Mouse (Mus musculus): ENCODE results near the gene Dennd4b. TPM values are rescaled to one million over a fixed set of nuclear protein-coding genes. Genes with fewer than 3 reads are reported as not detected.

Dennd4b gene
- total RNA-seq (2018; cell fraction: chromatin; rRNA removed) = 100 to 1,000 TPM; 169 to 514 (median 283) TPM
- total RNA-seq (2018; cell fraction: cytosol; rRNA removed) = 10 to 100 TPM; 38.9 to 75.0 (median 53.6) TPM
- total RNA-seq (2018; cell fraction: nucleus; rRNA removed) = 100 to 1,000 TPM; 112 to 289 (median 167) TPM
- 25.4 to 40.1 TPM (median 34.8 TPM) in 3 replicates for polyA plus RNA-seq (2018)

DNA sequence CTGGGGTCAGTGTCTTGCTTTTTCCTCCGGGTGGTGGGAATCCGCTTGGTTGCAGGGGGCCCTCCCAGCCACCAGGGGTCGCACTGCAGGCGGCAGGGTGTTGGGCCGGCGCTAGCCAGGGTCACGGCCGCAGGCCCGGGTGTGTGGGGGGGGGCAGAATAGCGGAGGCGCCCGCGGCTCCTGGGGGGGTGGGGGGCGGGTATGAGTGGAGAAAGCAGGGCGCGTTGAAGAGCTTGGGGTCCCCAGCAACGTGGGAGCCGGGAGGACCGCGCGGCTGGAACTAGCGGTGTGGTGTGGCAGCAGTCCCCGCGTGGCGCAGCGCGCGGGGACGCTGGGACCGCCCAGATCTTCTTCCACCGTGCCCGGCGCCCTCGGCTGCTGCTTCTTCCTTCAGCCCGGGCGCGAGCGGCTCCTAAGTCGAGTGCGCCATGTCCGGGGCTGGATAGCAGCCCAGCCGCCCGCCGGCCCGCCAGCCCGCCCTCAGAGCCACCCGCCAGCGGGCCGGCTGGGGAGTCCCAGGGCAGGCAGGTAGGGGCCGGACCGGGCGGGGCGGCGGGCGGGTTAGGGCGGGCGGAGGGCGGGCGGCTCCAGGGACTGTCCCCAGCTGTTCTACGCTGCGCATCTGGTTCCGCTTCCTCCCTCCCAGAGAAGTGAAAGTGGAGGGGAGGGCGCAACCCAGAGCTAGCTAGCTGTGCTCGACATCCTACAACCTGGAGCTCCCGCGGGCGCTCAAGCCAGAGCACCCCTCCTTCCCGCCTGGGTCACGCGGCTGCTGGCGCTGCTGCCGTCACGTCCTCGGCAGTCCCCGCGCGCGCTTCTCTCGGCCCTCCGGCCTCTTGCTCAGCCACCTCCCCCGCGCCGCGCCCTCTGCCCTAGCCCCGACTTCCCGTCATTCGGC lies at the start of gene Dennd4b:
Gene Dennd4b (plus strand): TSS at position 152 of the 898 bp plus-strand sequence.
- under 1% methylated on average over 63 of the region's 87 CpGs for WGBS (ENCODE audit: missing documents)
- Histone ChIP-seq H3K36me3 (ENCODE audit: inconsistent target) (peaks cover 52% of the 10 kb centered on the region), H3K79me2 (ENCODE audit: inconsistent target) (peaks cover 40% of the 10 kb centered on the region), H3K4me3 (ENCODE audit: inconsistent target) (peak within 1 kb of the TSS; percentile 79), H3K27ac (peak within 1 kb of the TSS; percentile 98)

DNA sequence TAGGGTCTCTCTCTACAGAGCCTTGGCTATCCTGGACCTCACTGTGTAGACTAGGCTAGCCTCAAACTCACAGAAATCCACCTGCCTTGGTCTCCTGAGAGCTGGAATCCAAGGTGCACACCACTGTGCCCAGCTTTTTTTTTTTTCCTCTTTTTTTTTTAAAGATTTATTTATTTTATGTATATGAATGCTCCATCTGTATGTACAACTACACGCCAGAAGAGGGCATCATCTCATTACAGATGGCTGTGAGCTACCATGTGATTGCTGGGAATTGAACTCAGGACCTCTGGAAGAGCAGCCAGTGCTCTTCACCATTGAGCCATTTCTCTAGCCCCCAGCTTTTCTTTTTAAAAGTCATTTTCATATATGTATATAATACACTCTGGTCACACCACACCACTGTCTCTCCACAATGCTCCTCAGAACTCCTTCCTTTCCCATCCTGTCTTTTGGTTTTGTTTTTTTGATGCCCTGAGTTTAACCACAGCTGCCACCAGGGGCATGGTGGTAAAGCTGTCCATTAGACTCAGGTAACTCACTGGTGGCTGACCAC lies 49.1 kb upstream of the Dennd4b start:
- H3K79me2 ChIP-seq (ENCODE audit: inconsistent target) = peaks cover 26% of the 10 kb centered on the region
- no peak overlapping the region for H3K4me3 ChIP-seq (ENCODE audit: inconsistent target)
- H3K27ac ChIP-seq = no peak overlapping the region
- WGBS (ENCODE audit: missing documents) = 50% methylated on average over 1 of the region's 1 CpGs
- peaks cover 13% of the 10 kb centered on the region; the same call in 1 of the 2 replicates for H3K36me3 ChIP-seq (ENCODE audit: inconsistent target)

DNA sequence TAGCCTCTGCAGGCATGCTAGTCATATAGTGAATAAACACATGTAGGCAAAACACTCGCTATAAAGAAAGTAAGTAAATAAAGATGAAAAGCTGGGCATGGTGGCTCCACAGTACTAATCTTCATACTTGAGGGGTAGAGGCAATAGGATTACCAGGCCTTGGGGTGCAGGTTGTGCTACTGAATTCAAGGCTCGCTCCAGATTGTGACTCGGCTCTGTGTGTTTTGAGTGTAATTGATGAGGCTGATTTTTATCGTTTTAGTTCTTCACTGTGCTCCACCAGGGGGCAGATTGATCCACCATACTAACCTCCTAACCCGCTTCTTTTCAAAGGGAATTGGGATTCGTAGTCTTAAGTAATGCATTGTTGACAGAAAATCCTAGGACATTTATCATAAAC lies 44.9 kb upstream of the Dennd4b start:
- Histone ChIP-seq H3K27ac (peak overlapping the region; percentile 53), H3K4me3 (ENCODE audit: inconsistent target) (peak overlapping the region; percentile 34; the same call in 1 of the 2 replicates), H3K36me3 (ENCODE audit: inconsistent target) (no peaks in the 10 kb centered on the region), H3K79me2 (ENCODE audit: inconsistent target) (no peaks in the 10 kb centered on the region)
- 13% methylated on average over 6 of the region's 6 CpGs for WGBS (ENCODE audit: missing documents)

DNA sequence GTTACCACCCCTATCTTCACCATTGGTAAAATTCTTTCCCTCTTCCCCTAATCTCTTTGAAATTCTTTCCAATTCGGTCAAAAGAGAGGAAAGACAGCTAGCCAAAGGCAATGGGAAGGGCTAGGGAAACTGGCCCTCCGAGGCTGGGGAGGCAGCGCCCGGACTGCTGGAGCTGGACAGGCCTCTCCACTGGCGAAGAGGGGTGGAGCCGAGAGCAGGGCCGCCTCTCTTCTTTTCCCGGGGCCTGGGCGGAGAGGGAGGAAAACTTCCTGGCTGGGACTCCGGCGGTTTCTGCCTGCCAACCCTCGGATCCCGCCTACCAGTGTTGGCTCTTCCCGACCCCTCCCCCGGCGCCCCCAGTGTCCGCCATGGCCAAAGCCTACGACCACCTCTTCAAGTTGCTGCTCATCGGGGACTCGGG lies 44.4 kb upstream of the Dennd4b start:
- H3K79me2 ChIP-seq (ENCODE audit: inconsistent target) = no peaks in the 10 kb centered on the region
- H3K36me3 ChIP-seq (ENCODE audit: inconsistent target) = no peaks in the 10 kb centered on the region
- 3% methylated on average over 16 of the region's 20 CpGs for WGBS (ENCODE audit: missing documents)
- H3K4me3 ChIP-seq (ENCODE audit: inconsistent target) = peak overlapping the region; percentile 34
- H3K27ac ChIP-seq = peak overlapping the region; percentile 53

DNA sequence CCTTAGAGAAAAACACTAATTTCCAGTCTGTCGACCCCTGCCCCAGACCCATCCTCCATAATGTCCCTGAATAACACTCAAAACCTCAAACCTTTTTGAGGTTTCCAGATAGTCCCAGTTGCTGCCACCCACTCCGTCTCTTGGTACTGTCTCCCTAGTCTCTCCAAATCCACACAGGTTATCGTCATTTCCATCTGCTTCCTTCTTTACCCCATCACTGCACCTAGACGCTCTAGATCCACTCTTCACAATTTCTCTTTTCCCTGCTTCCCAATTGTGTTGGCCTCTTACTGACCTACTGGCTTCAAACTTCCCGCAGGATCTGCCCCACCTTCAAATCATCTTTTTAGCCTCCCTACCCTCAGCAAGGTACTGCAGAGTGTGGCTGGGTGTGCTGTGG lies 43.9 kb upstream of the Dennd4b start:
- Histone ChIP-seq H3K79me2 (ENCODE audit: inconsistent target) (no peaks in the 10 kb centered on the region), H3K4me3 (ENCODE audit: inconsistent target) (peak overlapping the region; percentile 34), H3K27ac (no peak overlapping the region), H3K36me3 (ENCODE audit: inconsistent target) (no peaks in the 10 kb centered on the region)
- 46% methylated on average over 5 of the region's 5 CpGs for WGBS (ENCODE audit: missing documents)

DNA sequence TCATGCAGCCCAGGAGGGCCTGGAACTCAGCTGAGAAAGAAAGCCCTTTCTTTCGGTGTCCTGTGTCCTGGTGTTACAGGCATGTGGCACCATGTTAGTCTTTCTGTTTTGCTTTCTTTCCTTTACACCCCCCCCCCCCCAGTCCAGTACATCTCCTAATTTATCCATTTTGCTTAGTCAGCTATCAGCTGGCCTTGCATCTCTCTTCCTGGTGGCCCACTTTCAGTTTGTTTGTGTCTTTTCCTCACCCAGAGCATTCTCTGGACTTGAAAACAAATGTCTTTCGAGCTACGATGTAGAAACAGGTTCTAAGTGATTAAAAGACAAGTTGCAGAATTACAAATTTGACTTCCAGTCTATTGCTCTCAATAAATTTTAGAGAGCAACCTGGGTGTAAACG lies 42.5 kb upstream of the Dennd4b start:
- Histone ChIP-seq H3K27ac (no peak overlapping the region), H3K79me2 (ENCODE audit: inconsistent target) (no peaks in the 10 kb centered on the region), H3K36me3 (ENCODE audit: inconsistent target) (no peaks in the 10 kb centered on the region), H3K4me3 (ENCODE audit: inconsistent target) (no peak overlapping the region)
- 86% methylated on average over 4 of the region's 4 CpGs for WGBS (ENCODE audit: missing documents)

DNA sequence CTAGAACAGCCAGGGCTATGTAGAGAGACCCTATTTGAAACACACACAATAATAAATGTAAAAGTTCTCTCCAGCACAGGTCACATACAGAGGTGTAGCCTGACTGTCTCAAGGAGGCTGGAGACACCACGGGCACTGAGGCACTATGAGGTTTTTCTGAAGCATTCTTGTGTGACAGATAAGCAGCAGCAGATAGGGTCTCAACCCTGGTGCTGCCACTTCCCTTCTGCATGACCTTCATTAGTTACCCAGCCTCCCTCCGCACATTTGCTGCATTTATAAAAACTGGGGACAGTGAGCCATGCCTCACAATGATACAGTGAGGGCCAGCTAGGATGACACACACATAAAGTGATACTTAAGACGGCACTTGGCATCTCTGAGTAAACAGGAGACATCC lies 42.0 kb upstream of the Dennd4b start:
- Histone ChIP-seq H3K27ac (no peak overlapping the region), H3K79me2 (ENCODE audit: inconsistent target) (no peaks in the 10 kb centered on the region), H3K36me3 (ENCODE audit: inconsistent target) (no peaks in the 10 kb centered on the region), H3K4me3 (ENCODE audit: inconsistent target) (no peak overlapping the region)
- WGBS (ENCODE audit: missing documents) = 91% methylated on average over 3 of the region's 3 CpGs

DNA sequence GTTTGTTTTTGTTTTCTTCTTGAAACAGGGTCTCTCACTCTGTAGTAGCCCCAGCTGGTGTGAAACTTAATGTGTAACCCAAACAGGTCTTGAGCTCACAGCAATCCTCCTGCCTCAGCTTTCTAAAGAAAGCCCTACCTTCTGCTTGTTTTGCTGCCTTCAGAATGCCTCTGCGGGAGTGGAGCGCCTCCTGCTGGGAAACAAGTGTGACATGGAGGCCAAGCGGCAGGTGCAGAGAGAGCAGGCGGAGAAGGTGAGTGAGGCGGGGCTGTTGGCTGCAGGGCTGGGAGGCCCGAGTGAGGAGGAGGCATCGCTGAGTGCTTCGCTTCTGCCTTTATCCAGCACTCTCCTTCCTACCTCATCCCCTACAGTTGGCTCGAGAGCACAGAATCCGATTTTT lies 40.7 kb upstream of the Dennd4b start:
- Histone ChIP-seq H3K4me3 (ENCODE audit: inconsistent target) (no peak overlapping the region), H3K27ac (no peak overlapping the region), H3K79me2 (ENCODE audit: inconsistent target) (no peaks in the 10 kb centered on the region), H3K36me3 (ENCODE audit: inconsistent target) (no peaks in the 10 kb centered on the region)
- 94% methylated on average over 10 of the region's 10 CpGs for WGBS (ENCODE audit: missing documents)

DNA sequence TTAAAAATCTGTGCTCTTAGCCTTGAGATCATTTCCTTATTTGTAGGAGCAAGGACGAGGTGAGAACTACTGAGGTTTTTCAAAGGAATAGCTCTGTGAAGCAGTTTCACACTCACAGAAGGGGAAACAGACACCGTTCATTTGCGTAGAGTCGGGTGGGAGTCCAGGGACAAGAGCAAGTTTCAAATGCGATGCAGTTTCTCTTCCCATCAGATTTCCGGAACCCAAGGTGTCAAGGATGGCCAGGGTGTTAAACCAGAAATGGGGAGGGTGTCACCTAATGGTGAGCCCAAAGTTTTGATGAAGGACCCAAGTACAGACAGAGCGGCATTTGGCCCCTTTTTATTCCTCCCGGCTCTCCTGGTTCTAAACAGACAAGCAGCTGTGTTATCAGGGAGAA lies 33.9 kb upstream of the Dennd4b start:
- Histone ChIP-seq H3K79me2 (ENCODE audit: inconsistent target) (peaks cover 16% of the 10 kb centered on the region), H3K36me3 (ENCODE audit: inconsistent target) (peaks cover 21% of the 10 kb centered on the region), H3K27ac (peak overlapping the region; percentile 24), H3K4me3 (ENCODE audit: inconsistent target) (peak overlapping the region; percentile 77)
- 6% methylated on average over 8 of the region's 8 CpGs for WGBS (ENCODE audit: missing documents)

DNA sequence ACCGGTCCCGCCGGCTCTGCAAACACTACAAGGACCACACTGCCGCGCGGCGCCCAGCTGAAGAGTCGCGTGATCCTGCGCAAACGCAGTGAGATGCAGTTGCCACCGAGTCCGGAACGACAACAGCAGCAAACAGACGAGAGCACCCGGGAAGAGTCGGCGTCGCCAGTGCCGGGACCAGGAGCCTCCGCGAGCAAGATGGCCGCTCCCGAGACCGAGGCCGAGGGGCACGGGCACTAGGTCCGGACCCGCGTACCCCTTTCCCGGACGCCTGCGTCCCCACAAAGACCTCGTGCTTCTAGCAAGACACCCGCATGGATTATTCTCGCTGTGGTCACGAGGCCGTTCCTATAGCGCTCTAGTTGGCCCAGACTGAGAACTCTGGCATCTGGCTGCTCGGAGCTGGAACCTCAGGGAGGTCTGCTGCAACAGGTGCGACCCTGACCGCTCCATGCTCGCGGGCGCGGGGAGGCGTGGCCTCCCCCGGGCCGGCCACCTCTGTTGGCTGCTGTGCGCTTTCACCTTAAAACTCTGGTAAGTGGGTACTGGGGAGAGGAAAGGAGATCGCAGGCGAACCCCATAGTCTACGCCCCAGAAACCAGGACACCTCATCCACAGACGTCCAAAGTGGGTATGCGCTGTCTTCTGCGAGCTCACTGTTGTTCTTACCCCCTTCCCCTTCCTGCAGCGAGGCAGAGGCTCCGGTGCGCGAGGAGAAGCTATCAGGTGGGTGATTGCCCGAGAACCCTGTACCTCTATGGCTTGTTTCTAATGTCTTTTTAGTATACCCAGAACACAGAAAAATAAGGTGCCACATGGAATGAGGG lies 33.3 kb upstream of the Dennd4b start, which contains the start of gene Jtb:
Gene Jtb (plus strand): TSS at position 91 of the 827 bp plus-strand sequence.
- H3K36me3 ChIP-seq (ENCODE audit: inconsistent target) = peaks cover 21% of the 10 kb centered on the region
- under 1% methylated on average over 61 of the region's 61 CpGs for WGBS (ENCODE audit: missing documents)
- peak within 1 kb of the TSS; percentile 51 for H3K27ac ChIP-seq
- H3K79me2 ChIP-seq (ENCODE audit: inconsistent target) = peaks cover 16% of the 10 kb centered on the region
- H3K4me3 ChIP-seq (ENCODE audit: inconsistent target) = peak within 1 kb of the TSS; percentile 77

DNA sequence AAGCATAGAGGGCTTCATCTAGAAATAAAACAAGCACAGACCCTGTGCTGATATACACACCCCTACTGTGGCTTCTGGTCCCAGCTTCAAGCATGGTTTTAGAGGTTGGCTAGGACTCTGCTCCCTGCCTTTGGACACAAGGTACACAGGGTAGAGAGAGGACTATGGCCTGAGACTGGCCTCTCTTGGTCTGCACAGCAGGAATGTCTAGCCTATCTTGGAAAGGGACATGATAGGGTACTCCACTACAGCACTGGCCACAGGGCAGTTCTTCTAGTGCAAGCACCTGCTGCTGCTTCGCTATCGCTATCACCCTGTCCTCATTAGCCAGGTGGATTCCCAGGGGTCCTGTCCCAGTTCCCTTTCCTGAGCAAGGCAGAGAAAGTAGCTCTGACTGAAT lies 23.7 kb upstream of the Dennd4b start:
- Histone ChIP-seq H3K4me3 (ENCODE audit: inconsistent target) (no peak overlapping the region), H3K27ac (no peak overlapping the region), H3K79me2 (ENCODE audit: inconsistent target) (no peaks in the 10 kb centered on the region), H3K36me3 (ENCODE audit: inconsistent target) (no peaks in the 10 kb centered on the region)
- 100% methylated on average over 2 of the region's 2 CpGs for WGBS (ENCODE audit: missing documents)

DNA sequence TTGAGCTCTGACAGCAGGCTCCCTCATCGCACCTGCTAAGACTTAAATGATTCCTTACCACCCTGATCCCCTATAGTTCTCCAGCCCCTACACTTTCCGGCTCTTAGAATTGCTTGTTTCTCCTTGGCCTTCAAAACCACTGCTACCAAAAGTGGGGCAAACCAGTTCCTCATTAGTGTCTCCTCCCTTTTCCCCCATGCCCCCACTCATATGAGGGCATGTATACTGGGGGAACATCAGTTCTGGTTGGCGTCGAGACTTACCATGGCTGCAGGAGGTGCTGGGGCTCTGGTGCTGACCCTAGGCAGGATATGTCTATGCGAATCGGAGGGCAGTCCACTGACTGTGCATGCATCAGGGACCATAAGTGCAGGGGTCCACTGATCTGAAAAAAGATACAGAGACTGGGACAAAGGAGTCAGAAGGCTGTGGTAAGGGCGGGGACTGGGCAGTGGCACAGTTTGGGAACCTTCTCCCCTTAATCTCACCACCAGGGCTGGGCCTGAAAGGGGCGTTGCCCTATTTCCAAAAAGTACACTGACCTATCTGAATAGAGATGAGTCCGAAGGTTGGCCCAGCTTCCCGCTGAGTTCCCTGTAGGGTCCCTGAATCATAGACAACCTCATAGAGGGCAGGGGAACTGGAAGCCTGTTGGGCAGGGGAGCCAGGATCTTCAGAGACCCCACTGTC lies 23.2 kb upstream of the Dennd4b start:
- H3K79me2 ChIP-seq (ENCODE audit: inconsistent target) = no peaks in the 10 kb centered on the region
- H3K27ac ChIP-seq = no peak overlapping the region
- H3K36me3 ChIP-seq (ENCODE audit: inconsistent target) = no peaks in the 10 kb centered on the region
- 79% methylated on average over 10 of the region's 10 CpGs for WGBS (ENCODE audit: missing documents)
- no peak overlapping the region for H3K4me3 ChIP-seq (ENCODE audit: inconsistent target)

DNA sequence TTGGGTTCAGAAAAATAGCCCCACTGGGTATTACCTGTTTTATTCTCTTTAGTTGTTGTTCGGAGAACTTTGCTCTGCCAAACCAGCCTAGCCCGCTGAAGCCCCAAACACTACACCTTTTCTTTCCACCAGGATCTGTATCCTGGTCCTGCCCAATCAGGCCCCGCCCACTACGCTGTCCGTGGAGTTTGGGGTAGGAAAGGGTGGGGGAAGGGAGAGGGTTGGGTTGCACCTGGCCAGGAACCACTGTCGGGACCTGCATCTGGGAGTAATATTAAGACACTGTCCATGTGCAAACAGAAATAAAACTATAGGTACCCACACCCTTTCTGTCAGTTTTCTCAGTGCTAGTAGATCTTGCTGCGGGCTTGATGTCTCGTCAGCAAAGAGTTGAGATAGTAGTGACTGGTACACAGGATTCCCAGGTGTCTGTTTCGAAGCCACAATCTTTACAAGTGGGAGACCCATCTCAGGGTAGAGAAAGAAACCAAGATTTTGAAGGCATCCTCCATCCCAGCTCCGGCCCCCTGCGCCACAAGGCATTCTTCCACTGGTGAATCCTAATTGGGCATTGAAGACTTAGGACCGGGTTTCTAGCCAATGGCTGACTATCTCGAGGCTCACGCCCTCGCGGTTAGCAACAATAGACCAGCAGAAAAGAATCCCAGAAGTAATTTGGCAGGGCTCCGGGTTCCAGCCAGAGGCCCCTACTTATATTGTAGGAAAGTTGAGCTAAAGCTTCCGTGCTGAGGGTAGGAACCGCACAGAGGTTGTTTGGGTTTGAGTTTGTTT lies 21.8 kb upstream of the Dennd4b start, which contains the start of gene Creb3l4:
Gene Creb3l4 (minus strand): TSS at position 529 of the 792 bp plus-strand sequence.
- Histone ChIP-seq H3K27ac (no peak within 1 kb of the TSS), H3K36me3 (ENCODE audit: inconsistent target) (no peaks in the 10 kb centered on the region), H3K79me2 (ENCODE audit: inconsistent target) (no peaks in the 10 kb centered on the region; the same call in 1 of the 2 replicates), H3K4me3 (ENCODE audit: inconsistent target) (no peak within 1 kb of the TSS)
- WGBS (ENCODE audit: missing documents) = 80% methylated on average over 18 of the region's 19 CpGs

Data from macrophage (primary cell).